Mouse (Mus musculus) cortical plate, adult 2 months (tissue): ENCODE measurements around the gene Esyt1.

Experiments
- CTCF ChIP-seq: fragments of 200-500 bp; IDR thresholded peaks from 2 replicates; pipeline ENCODE4 v1.5.1; 2011; ENCODE audit warnings: mild to moderate bottlenecking, control low read depth, low read length; ENCODE audit not compliant: insufficient read depth; ENCODE audit errors: extremely low read depth
- POLR2A ChIP-seq: fragments of 200-500 bp; IDR thresholded peaks from 2 replicates; pipeline ENCODE4 v1.6.1; 2011; ENCODE audit warnings: mild to moderate bottlenecking, low read length, control low read depth; ENCODE audit not compliant: insufficient read depth; ENCODE audit errors: extremely low read depth

GRCm38 (mm10) chr10:128525671-128526308, at the start of gene Esyt1:
- TF ChIP-seq POLR2A (peak; percentile 32; the same call in 1 of the 2 replicates), CTCF (no peak)
